Mouse (Mus musculus): Measurements from ENCODE around the gene Evc2. TPM values are rescaled to one million over a fixed set of nuclear protein-coding genes. Genes with fewer than 3 reads are reported as not detected.

The Evc2 gene
- total RNA-seq (2012; rRNA removed): 32.1 and 50.8 TPM in 2 replicates

DNA sequence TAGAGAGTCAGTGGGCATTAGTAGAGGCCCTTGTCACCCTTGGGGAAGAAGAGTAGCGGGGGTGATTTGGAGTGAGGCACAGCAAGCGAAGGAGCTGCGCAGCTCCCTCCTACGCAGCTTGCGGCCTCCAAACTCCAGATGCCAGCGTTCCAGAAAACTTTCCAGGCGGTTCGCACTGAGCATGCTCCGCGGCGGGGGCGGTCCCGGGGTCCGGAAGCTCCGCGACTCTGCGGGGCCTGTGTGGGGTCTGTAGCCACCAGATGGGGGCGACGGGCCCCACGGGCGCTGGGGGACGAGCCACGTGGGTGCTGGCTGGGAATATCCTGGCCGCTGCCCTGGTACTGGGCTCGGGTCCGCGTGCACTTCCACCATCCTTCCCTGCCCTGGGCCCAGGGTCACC lies at the start of gene Evc2:
TSS of gene Evc2 (plus strand) at position 212 of the 400 bp plus-strand sequence.
- no peak for DNase-seq (ENCODE audit: low read depth, low spot score)
- H3K4me3 ChIP-seq (ENCODE audit: insufficient read depth in 1 of 2, low read depth in 1 of 2, low read length in 2 of 2, poor library complexity in 1 of 2, severe bottlenecking in 1 of 2): peak within 1 kb of the TSS; percentile 75 to 79
- TF ChIP-seq CHD2 (IDR thresholded peaks at IDR 0.05; ENCODE audit: low read depth, low read length) (no peak), HCFC1 (IDR thresholded peaks at IDR 0.05; ENCODE audit: borderline replicate concordance, insufficient read depth, low read length) (no peak), MAFK (IDR thresholded peaks at IDR 0.05; ENCODE audit: insufficient read depth, low read depth, low read length) (no peak), ZC3H11A (IDR thresholded peaks at IDR 0.05; ENCODE audit: borderline replicate concordance, low read depth, low read length) (no peak), ZNF384 (IDR thresholded peaks at IDR 0.05; ENCODE audit: low read depth, low read length) (no peak)
- H3K36me3 ChIP-seq (ENCODE audit: control insufficient read depth, insufficient read depth, low read length, poor library complexity, severe bottlenecking): peaks cover under 1% of the 10 kb centered on the region; the same call in 1 of the 2 replicates
- in situ Hi-C loops (cut with MboI; ENCODE audit: low sequenced_read_pairs in 2 of 2, unreplicated experiment in 2 of 2): no loop called here
- peaks cover 2 to 7% of the 10 kb centered on the region in 2 experiments; a peak in 1 of 4 replicates for H3K4me1 ChIP-seq (ENCODE audit: control insufficient read depth in 2 of 2, insufficient read depth in 2 of 2, low read length in 2 of 2, poor library complexity in 1 of 2)
- peak within 1 kb of the TSS; percentile 80 for H3K9ac ChIP-seq (ENCODE audit: insufficient read depth, low read depth, low read length, poor library complexity, severe bottlenecking)
- no peaks in the 10 kb centered on the region for H3K9me3 ChIP-seq (ENCODE audit: control insufficient read depth, insufficient read depth, low read depth, low read length)
- H3K27ac ChIP-seq (ENCODE audit: insufficient read depth, low read depth, low read length, poor library complexity, severe bottlenecking): no peak within 1 kb of the TSS

DNA sequence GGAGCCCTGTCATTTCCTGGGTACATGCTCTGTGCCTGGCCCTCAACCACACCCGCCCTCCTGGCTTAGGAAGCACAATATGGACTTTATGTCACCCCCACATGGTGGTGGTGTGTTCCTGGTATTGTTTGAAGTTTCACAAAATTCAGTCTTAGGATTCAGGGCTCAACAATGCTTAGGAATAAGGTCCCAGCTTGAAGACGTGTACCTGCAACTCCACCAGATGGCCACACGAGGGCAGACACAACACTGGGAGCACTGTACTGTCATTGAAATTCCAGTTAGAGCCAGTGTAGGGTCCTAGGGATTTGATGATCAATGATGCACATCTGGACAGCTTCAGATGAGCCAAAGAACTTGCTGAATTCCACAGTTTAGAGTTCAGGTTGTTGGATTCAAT lies 49.1 kb upstream of the Evc2 start:
- no peak overlapping the region for H3K9ac ChIP-seq (ENCODE audit: insufficient read depth, low read depth, low read length, poor library complexity, severe bottlenecking)
- peak; percentile 43 for DNase-seq (ENCODE audit: low read depth, low spot score)
- no peaks in the 10 kb centered on the region for H3K4me1 ChIP-seq (ENCODE audit: control insufficient read depth in 2 of 2, insufficient read depth in 2 of 2, low read length in 2 of 2, poor library complexity in 1 of 2)
- H3K9me3 ChIP-seq (ENCODE audit: control insufficient read depth, insufficient read depth, low read depth, low read length): no peaks in the 10 kb centered on the region
- no peak overlapping the region for H3K4me3 ChIP-seq (ENCODE audit: insufficient read depth in 1 of 2, low read depth in 1 of 2, low read length in 2 of 2, poor library complexity in 1 of 2, severe bottlenecking in 1 of 2)
- no peak for TF ChIP-seq MAFK (IDR thresholded peaks at IDR 0.05; ENCODE audit: insufficient read depth, low read depth, low read length)
- no peak for TF ChIP-seq ZNF384 (IDR thresholded peaks at IDR 0.05; ENCODE audit: low read depth, low read length)
- TF ChIP-seq HCFC1 (IDR thresholded peaks at IDR 0.05; ENCODE audit: borderline replicate concordance, insufficient read depth, low read length): no peak
- no peak for TF ChIP-seq CHD2 (IDR thresholded peaks at IDR 0.05; ENCODE audit: low read depth, low read length)
- TF ChIP-seq ZC3H11A (IDR thresholded peaks at IDR 0.05; ENCODE audit: borderline replicate concordance, low read depth, low read length): peak; percentile 10; the same call in 1 of the 2 replicates
- no peak overlapping the region for H3K27ac ChIP-seq (ENCODE audit: insufficient read depth, low read depth, low read length, poor library complexity, severe bottlenecking)
- in situ Hi-C loops (cut with MboI; ENCODE audit: low sequenced_read_pairs in 2 of 2, unreplicated experiment in 2 of 2): loop anchor here in 1 of 2 experiments (25.0 kb wide), 1 partner anchor 423 kb away; the partner anchor contains the start of gene Stk32b
- H3K36me3 ChIP-seq (ENCODE audit: control insufficient read depth, insufficient read depth, low read length, poor library complexity, severe bottlenecking): peaks cover 29% of the 10 kb centered on the region

DNA sequence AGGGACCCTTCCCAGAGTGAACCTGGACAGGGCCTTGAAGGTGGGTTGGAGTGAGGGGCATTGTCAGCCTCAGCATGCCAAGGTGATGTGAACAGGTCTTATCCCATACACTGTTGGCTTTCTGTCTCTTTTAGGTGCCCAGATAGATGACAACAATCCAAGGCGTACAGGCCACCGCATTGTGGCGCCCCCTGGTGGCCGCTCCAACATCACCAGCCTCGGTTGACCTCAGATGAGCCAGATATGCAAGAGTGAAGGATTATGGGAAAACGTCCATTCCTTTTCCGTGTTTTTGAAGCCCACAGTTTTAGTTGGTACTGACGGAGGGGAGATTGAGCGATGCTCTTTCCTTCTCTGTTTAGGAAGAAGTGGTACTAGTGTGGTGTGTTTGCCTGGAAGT lies 47.3 kb upstream of the Evc2 start:
- no peaks in the 10 kb centered on the region for H3K4me1 ChIP-seq (ENCODE audit: control insufficient read depth in 2 of 2, insufficient read depth in 2 of 2, low read length in 2 of 2, poor library complexity in 1 of 2)
- H3K4me3 ChIP-seq (ENCODE audit: insufficient read depth in 1 of 2, low read depth in 1 of 2, low read length in 2 of 2, poor library complexity in 1 of 2, severe bottlenecking in 1 of 2): no peak overlapping the region
- TF ChIP-seq MAFK (IDR thresholded peaks at IDR 0.05; ENCODE audit: insufficient read depth, low read depth, low read length): no peak
- no peak for TF ChIP-seq CHD2 (IDR thresholded peaks at IDR 0.05; ENCODE audit: low read depth, low read length)
- no peak for TF ChIP-seq ZNF384 (IDR thresholded peaks at IDR 0.05; ENCODE audit: low read depth, low read length)
- TF ChIP-seq HCFC1 (IDR thresholded peaks at IDR 0.05; ENCODE audit: borderline replicate concordance, insufficient read depth, low read length): no peak
- TF ChIP-seq ZC3H11A (IDR thresholded peaks at IDR 0.05; ENCODE audit: borderline replicate concordance, low read depth, low read length): no peak; the same call in 1 of the 2 replicates
- H3K36me3 ChIP-seq (ENCODE audit: control insufficient read depth, insufficient read depth, low read length, poor library complexity, severe bottlenecking): peaks cover 25% of the 10 kb centered on the region
- peak; percentile 30 for DNase-seq (ENCODE audit: low read depth, low spot score)
- no peaks in the 10 kb centered on the region for H3K9me3 ChIP-seq (ENCODE audit: control insufficient read depth, insufficient read depth, low read depth, low read length)
- in situ Hi-C loops (cut with MboI; ENCODE audit: low sequenced_read_pairs in 2 of 2, unreplicated experiment in 2 of 2): loop anchor here in 1 of 2 experiments (25.0 kb wide), 1 partner anchor 421 kb away; the partner anchor contains the start of gene Stk32b
- no peak overlapping the region for H3K9ac ChIP-seq (ENCODE audit: insufficient read depth, low read depth, low read length, poor library complexity, severe bottlenecking)
- H3K27ac ChIP-seq (ENCODE audit: insufficient read depth, low read depth, low read length, poor library complexity, severe bottlenecking): no peak overlapping the region

DNA sequence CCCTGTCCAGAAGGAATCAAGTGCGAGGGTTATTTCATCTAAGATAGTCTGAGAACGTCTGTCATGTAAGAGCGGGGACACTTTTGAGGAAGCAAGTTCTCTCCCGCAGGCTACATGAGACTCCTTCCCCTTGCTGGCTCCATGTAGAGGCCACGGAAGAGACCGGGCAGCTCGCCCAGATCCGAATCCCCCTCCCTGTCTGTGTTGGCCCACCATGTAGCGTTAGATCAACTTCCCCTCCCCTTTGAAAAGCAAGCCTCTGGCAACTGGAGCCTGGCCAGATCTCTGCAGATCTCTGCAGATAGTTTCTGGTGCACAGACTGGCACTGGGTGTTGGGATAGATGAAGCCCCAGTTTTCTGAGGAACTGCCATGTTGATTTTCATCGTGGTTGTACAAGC lies 41.6 kb upstream of the Evc2 start:
- in situ Hi-C loops (cut with MboI; ENCODE audit: low sequenced_read_pairs in 2 of 2, unreplicated experiment in 2 of 2): loop anchor here in 1 of 2 experiments (25.0 kb wide), 1 partner anchor 416 kb away; the partner anchor contains the start of gene Stk32b
- Histone ChIP-seq H3K4me3 (ENCODE audit: insufficient read depth in 1 of 2, low read depth in 1 of 2, low read length in 2 of 2, poor library complexity in 1 of 2, severe bottlenecking in 1 of 2) (no peak overlapping the region), H3K9ac (ENCODE audit: insufficient read depth, low read depth, low read length, poor library complexity, severe bottlenecking) (no peak overlapping the region), H3K27ac (ENCODE audit: insufficient read depth, low read depth, low read length, poor library complexity, severe bottlenecking) (no peak overlapping the region), H3K9me3 (ENCODE audit: control insufficient read depth, insufficient read depth, low read depth, low read length) (no peaks in the 10 kb centered on the region), H3K4me1 (ENCODE audit: control insufficient read depth in 2 of 2, insufficient read depth in 2 of 2, low read length in 2 of 2, poor library complexity in 1 of 2) (no peaks in the 10 kb centered on the region), H3K36me3 (ENCODE audit: control insufficient read depth, insufficient read depth, low read length, poor library complexity, severe bottlenecking) (0 out of 2 replicates have a peak, but pooled peaks cover 4% of the 10 kb centered on the region)
- no peak for DNase-seq (ENCODE audit: low read depth, low spot score)
- no peak for TF ChIP-seq ZC3H11A (IDR thresholded peaks at IDR 0.05; ENCODE audit: borderline replicate concordance, low read depth, low read length)
- TF ChIP-seq HCFC1 (IDR thresholded peaks at IDR 0.05; ENCODE audit: borderline replicate concordance, insufficient read depth, low read length): no peak
- no peak for TF ChIP-seq ZNF384 (IDR thresholded peaks at IDR 0.05; ENCODE audit: low read depth, low read length)
- no peak for TF ChIP-seq CHD2 (IDR thresholded peaks at IDR 0.05; ENCODE audit: low read depth, low read length)
- no peak for TF ChIP-seq MAFK (IDR thresholded peaks at IDR 0.05; ENCODE audit: insufficient read depth, low read depth, low read length)

All from ES-E14 (cell line).